Mouse (Mus musculus) myocyte (in vitro differentiated cells): ENCODE measurements around the gene Pym1. TPM values are rescaled to one million over a fixed set of nuclear protein-coding genes. Genes with fewer than 3 reads are reported as not detected.
A peak's percentile ranks its signal among the peaks of the same experiment; 100 is the strongest.

ENCODE experiments used
- H3K27me3 ChIP-seq: one replicate; pipeline ENCODE4 v1.6.1; 2011; ENCODE audit not compliant: control insufficient read depth, insufficient read depth, insufficient read length
- H3K36me3 ChIP-seq: one replicate; pipeline ENCODE4 v1.6.1; 2011; ENCODE audit not compliant: control insufficient read depth, insufficient read depth
- H3K4me2 ChIP-seq: one replicate; pipeline ENCODE4 v1.6.1; 2011; ENCODE audit warnings: low read depth, control low read depth
- H3K4me3 ChIP-seq: one replicate; pipeline ENCODE4 v1.5.1; 2011; ENCODE audit warnings: mild to moderate bottlenecking, control low read depth, moderate library complexity
- H3K79me2 ChIP-seq: one replicate; pipeline ENCODE4 v1.6.1; 2011; ENCODE audit not compliant: control insufficient read depth, insufficient read depth
- H3ac ChIP-seq: one replicate; pipeline ENCODE4 v1.6.1; 2011; ENCODE audit not compliant: control insufficient read depth, insufficient read length
- CEBPB ChIP-seq: IDR thresholded peaks from 2 replicates; pipeline ENCODE4 v1.6.1; 2011; ENCODE audit warnings: mild to moderate bottlenecking, moderate library complexity; ENCODE audit not compliant: poor library complexity, insufficient read depth, severe bottlenecking
- E2F4 ChIP-seq: IDR thresholded peaks from one replicate; pipeline ENCODE4 v1.6.1; 2011; ENCODE audit warnings: mild to moderate bottlenecking, control low read depth, moderate library complexity; ENCODE audit not compliant: insufficient read depth
- MAX ChIP-seq: IDR thresholded peaks from one replicate; pipeline ENCODE4 v1.6.1; 2011; ENCODE audit warnings: low read depth, mild to moderate bottlenecking, control low read depth
- MYOD1 ChIP-seq, 3 experiments: IDR thresholded peaks; one replicate each; pipeline ENCODE4 v1.6.1; 2011; ENCODE audit warnings: control low read depth in 2 of 3, low read depth in 2 of 3, mild to moderate bottlenecking in 2 of 3, moderate library complexity in 1 of 3; ENCODE audit not compliant: insufficient read length in 2 of 3, control insufficient read depth in 1 of 3
- MYOG ChIP-seq, 3 experiments: IDR thresholded peaks; one replicate each; pipeline ENCODE4 v1.6.1; 2011; ENCODE audit warnings: control low read depth in 2 of 3, low read depth in 2 of 3, mild to moderate bottlenecking in 2 of 3; ENCODE audit not compliant: insufficient read length in 2 of 3, control insufficient read depth in 1 of 3, insufficient read depth in 1 of 3
- POLR2A ChIP-seq: IDR thresholded peaks from one replicate; pipeline ENCODE4 v1.6.1; 2011; ENCODE audit warnings: low read depth, mild to moderate bottlenecking, control low read depth, moderate library complexity; ENCODE audit not compliant: insufficient read length
- POLR2AphosphoS2 ChIP-seq: IDR thresholded peaks from one replicate; pipeline ENCODE4 v1.6.1; 2011; ENCODE audit warnings: low read depth, control low read depth; ENCODE audit not compliant: insufficient read length
- REST ChIP-seq: IDR thresholded peaks from one replicate; pipeline ENCODE4 v1.6.1; 2011; ENCODE audit warnings: mild to moderate bottlenecking, control low read depth, moderate library complexity; ENCODE audit not compliant: insufficient read depth, insufficient read length
- SRF ChIP-seq: IDR thresholded peaks from one replicate; pipeline ENCODE4 v1.6.1; 2011; ENCODE audit warnings: low read depth; ENCODE audit not compliant: control insufficient read depth, insufficient read length
- TCF12 ChIP-seq: IDR thresholded peaks from one replicate; pipeline ENCODE4 v1.6.1; 2011; ENCODE audit warnings: mild to moderate bottlenecking, control low read depth; ENCODE audit not compliant: poor library complexity, insufficient read depth, severe bottlenecking
- TCF3 ChIP-seq: IDR thresholded peaks from one replicate; pipeline ENCODE4 v1.6.1; 2011; ENCODE audit warnings: low read depth, control low read depth; ENCODE audit not compliant: insufficient read length
- USF1 ChIP-seq: IDR thresholded peaks from one replicate; pipeline ENCODE4 v1.6.1; 2011; ENCODE audit warnings: low read depth, mild to moderate bottlenecking, control low read depth, moderate library complexity
- polyA plus RNA-seq: library from polyadenylated mRNA; unstranded; fragments of >200 nt; fragmentation: generic; extraction: Trizol; gene quantifications from one replicate; pipeline ENCODE4 v1.2.1, GENCODE M21; 2012; ENCODE audit warnings: missing spikeins

Gene Pym1
- polyA plus RNA-seq, 1 experiment, result 32.6 TPM

- peak overlapping the region; percentile 84 for H3K4me2 ChIP-seq
Observed at GRCm38 (mm10) chr10:128742616-128743015, 5.1 kb upstream of the Pym1 start.

GRCm38 (mm10) chr10:128743235-128743634 lies 4.5 kb upstream of the Pym1 start:
- Histone ChIP-seq H3ac (peak overlapping the region; percentile 28), H3K4me2 (peak overlapping the region; percentile 84), H3K27me3 (no peaks in the 10 kb centered on the region), H3K79me2 (no peaks in the 10 kb centered on the region), H3K36me3 (no peaks in the 10 kb centered on the region), H3K4me3 (peak overlapping the region; percentile 48)
- no peak for TF ChIP-seq CEBPB
- no peak for TF ChIP-seq POLR2AphosphoS2
- TF ChIP-seq MYOD1 (IDR thresholded peaks at IDR 0.05; ENCODE audit: control insufficient read depth in 1 of 3, insufficient read length in 2 of 3, low read depth in 2 of 3), result no peak
- TF ChIP-seq REST, result no peak
- TF ChIP-seq MAX, result no peak

More at GRCm38 (mm10) chr10:128742616-128743015, 5.1 kb upstream of the Pym1 start:
- H3K27me3 ChIP-seq, result no peaks in the 10 kb centered on the region
- no peaks in the 10 kb centered on the region for H3K36me3 ChIP-seq
- TF ChIP-seq USF1 (no peak), POLR2A (no peak), SRF (no peak), E2F4 (no peak), MYOG (IDR thresholded peaks at IDR 0.05; ENCODE audit: control insufficient read depth in 1 of 3, insufficient read depth in 1 of 3, insufficient read length in 2 of 3, low read depth in 2 of 3) (no peak), CEBPB (no peak), TCF3 (no peak), REST (no peak), MAX (no peak), MYOD1 (IDR thresholded peaks at IDR 0.05; ENCODE audit: control insufficient read depth in 1 of 3, insufficient read length in 2 of 3, low read depth in 2 of 3) (no peak), TCF12 (no peak), POLR2AphosphoS2 (no peak)
- peak overlapping the region; percentile 48 for H3K4me3 ChIP-seq
- no peaks in the 10 kb centered on the region for H3K79me2 ChIP-seq
- no peak overlapping the region for H3ac ChIP-seq

- Histone ChIP-seq H3K36me3 (no peaks in the 10 kb centered on the region), H3ac (peak overlapping the region; percentile 28), H3K4me2 (peak overlapping the region; percentile 84), H3K4me3 (peak overlapping the region; percentile 48), H3K27me3 (no peaks in the 10 kb centered on the region), H3K79me2 (peaks cover 4% of the 10 kb centered on the region)
- peak in 1 of 3 experiments; percentile 33 for TF ChIP-seq MYOD1 (IDR thresholded peaks at IDR 0.05; ENCODE audit: control insufficient read depth in 1 of 3, insufficient read length in 2 of 3, low read depth in 2 of 3)
- TF ChIP-seq POLR2AphosphoS2, result peak; percentile 58
- peak; percentile 71 for TF ChIP-seq POLR2A
- TF ChIP-seq E2F4, result no peak
- TF ChIP-seq USF1, result no peak
- no peak for TF ChIP-seq TCF3
- no peak for TF ChIP-seq CEBPB
- peak in 1 of 3 experiments; percentile 76 for TF ChIP-seq MYOG (IDR thresholded peaks at IDR 0.05; ENCODE audit: control insufficient read depth in 1 of 3, insufficient read depth in 1 of 3, insufficient read length in 2 of 3, low read depth in 2 of 3)
Observed at GRCm38 (mm10) chr10:128743791-128744191, 3.9 kb upstream of the Pym1 start.

GRCm38 (mm10) chr10:128744211-128744610 lies 3.5 kb upstream of the Pym1 start:
- H3K27me3 ChIP-seq, result no peaks in the 10 kb centered on the region
- peak overlapping the region; percentile 84 for H3K4me2 ChIP-seq
- H3K36me3 ChIP-seq, result no peaks in the 10 kb centered on the region
- peak overlapping the region; percentile 48 for H3K4me3 ChIP-seq
- H3K79me2 ChIP-seq, result peaks cover 8% of the 10 kb centered on the region
- no peak for TF ChIP-seq CEBPB
- no peak for TF ChIP-seq TCF12
- TF ChIP-seq MYOD1 (IDR thresholded peaks at IDR 0.05; ENCODE audit: control insufficient read depth in 1 of 3, insufficient read length in 2 of 3, low read depth in 2 of 3), result no peak
- H3ac ChIP-seq, result peak overlapping the region; percentile 28

- Histone ChIP-seq H3K4me3 (peak within 1 kb of the TSS; percentile 48), H3K4me2 (peak within 1 kb of the TSS; percentile 84), H3K27me3 (no peaks in the 10 kb centered on the region), H3ac (peak within 1 kb of the TSS; percentile 28), H3K79me2 (peaks cover 15% of the 10 kb centered on the region), H3K36me3 (no peaks in the 10 kb centered on the region)
- TF ChIP-seq MAX, result no peak
- no peak for TF ChIP-seq TCF3
- TF ChIP-seq TCF12, result no peak
- TF ChIP-seq POLR2A, result no peak
Observed at GRCm38 (mm10) chr10:128744680-128745601, 2.7 kb upstream of the Pym1 start, which contains the start of gene Dgka. Dgka (minus strand) TSS chr10:128744855.
